Mouse (Mus musculus) limb, embryonic 10.5 days (tissue): ENCODE results near the gene Sfxn5. TPM values are rescaled to one million over a fixed set of nuclear protein-coding genes. Genes with fewer than 3 reads are reported as not detected.

Source experiments
- DNase-seq: peaks from one replicate; pipeline ENCODE4 v3.0.0-alpha.2; 2017; ENCODE audit warnings: low spot score
- H3K27ac ChIP-seq: fragments of 300-500 bp; sonication (generic); 2 replicates; pipeline ENCODE4 v1.5.1; 2016; ENCODE audit warnings: mild to moderate bottlenecking
- H3K27me3 ChIP-seq: fragments of 300-500 bp; sonication (generic); 2 replicates; pipeline ENCODE4 v1.6.1; 2016; ENCODE audit warnings: low read depth, mild to moderate bottlenecking; ENCODE audit not compliant: poor library complexity, severe bottlenecking
- H3K36me3 ChIP-seq: fragments of 300-500 bp; sonication (generic); 2 replicates; pipeline ENCODE4 v1.6.1; 2016; ENCODE audit warnings: mild to moderate bottlenecking, moderate library complexity
- H3K4me1 ChIP-seq: fragments of 300-500 bp; sonication (generic); 2 replicates; pipeline ENCODE4 v1.6.1; 2016
- H3K4me3 ChIP-seq: fragments of 300-500 bp; sonication (generic); 2 replicates; pipeline ENCODE4 v1.5.1; 2016; ENCODE audit warnings: mild to moderate bottlenecking, moderate library complexity
- H3K9me3 ChIP-seq: fragments of 300-500 bp; sonication (generic); replicated peaks from 2 replicates; pipeline ENCODE4 v1.6.1; 2016; ENCODE audit warnings: mild to moderate bottlenecking
- WGBS: fragments of 180-500 bp; shearing (Covaris S2); methylation state at CpG from one replicate; pipeline ENCODE4 v1.1.7; 2016; 5-methylcytosine and 5-hydroxymethylcytosine counted together
- polyA plus RNA-seq: library from polyadenylated mRNA; unstranded; fragments of >200 nt; fragmentation: Nextera tagmentation; extraction: Ambion mirVana; gene quantifications from 2 replicates; pipeline ENCODE4 v1.2.1, GENCODE M21; 2016

The Sfxn5 gene
- polyA plus RNA-seq, 1 experiment from 2014 or later = 6.4 TPM

GRCm38 (mm10) chr6:85316211-85316610 is 17.0 kb downstream of the Sfxn5 start:
- Histone ChIP-seq H3K9me3 (no peaks in the 10 kb centered on the region), H3K27ac (no peak overlapping the region), H3K36me3 (no peaks in the 10 kb centered on the region; the same call in 1 of the 2 replicates), H3K4me3 (no peak overlapping the region), H3K4me1 (0 out of 2 replicates have a peak, but pooled peaks cover 2% of the 10 kb centered on the region), H3K27me3 (no peaks in the 10 kb centered on the region)
- DNase-seq = no peak
- WGBS = 91% methylated on average over 2 of the region's 2 CpGs

GRCm38 (mm10) chr6:85314064-85314798 is 19.0 kb downstream of the Sfxn5 start:
- Histone ChIP-seq H3K36me3 (no peaks in the 10 kb centered on the region), H3K27me3 (no peaks in the 10 kb centered on the region), H3K4me1 (0 out of 2 replicates have a peak, but pooled peaks cover 2% of the 10 kb centered on the region), H3K27ac (no peak overlapping the region), H3K9me3 (no peaks in the 10 kb centered on the region), H3K4me3 (no peak overlapping the region)
- WGBS = 67% methylated on average over 9 of the region's 9 CpGs
- no peak for DNase-seq

GRCm38 (mm10) chr6:85307894-85308293 is 25.3 kb downstream of the Sfxn5 start:
- no peak for DNase-seq
- H3K4me1 ChIP-seq = peaks cover 5% of the 10 kb centered on the region; the same call in 1 of the 2 replicates
- 93% methylated on average over 4 of the region's 4 CpGs for WGBS
- H3K27ac ChIP-seq = no peak overlapping the region
- no peak overlapping the region for H3K4me3 ChIP-seq
- no peaks in the 10 kb centered on the region for H3K36me3 ChIP-seq
- no peaks in the 10 kb centered on the region for H3K27me3 ChIP-seq
- H3K9me3 ChIP-seq = no peaks in the 10 kb centered on the region

GRCm38 (mm10) chr6:85306375-85306774 is 26.8 kb downstream of the Sfxn5 start:
- no peaks in the 10 kb centered on the region for H3K9me3 ChIP-seq
- H3K4me1 ChIP-seq = peaks cover 12% of the 10 kb centered on the region
- DNase-seq = no peak
- no peak overlapping the region for H3K27ac ChIP-seq
- WGBS = 81% methylated on average over 3 of the region's 3 CpGs
- H3K4me3 ChIP-seq = no peak overlapping the region
- no peaks in the 10 kb centered on the region for H3K27me3 ChIP-seq
- no peaks in the 10 kb centered on the region for H3K36me3 ChIP-seq

- Histone ChIP-seq H3K27me3 (no peaks in the 10 kb centered on the region), H3K4me3 (no peak overlapping the region), H3K4me1 (peaks cover 12% of the 10 kb centered on the region), H3K36me3 (no peaks in the 10 kb centered on the region), H3K27ac (no peak overlapping the region), H3K9me3 (no peaks in the 10 kb centered on the region)
- DNase-seq = no peak
Observed at GRCm38 (mm10) chr6:85305826-85306225, 27.4 kb downstream of the Sfxn5 start.

GRCm38 (mm10) chr6:85304966-85305365 is 28.3 kb downstream of the Sfxn5 start:
- no peaks in the 10 kb centered on the region for H3K27me3 ChIP-seq
- 88% methylated on average over 5 of the region's 5 CpGs for WGBS
- no peaks in the 10 kb centered on the region for H3K9me3 ChIP-seq
- peaks cover 12% of the 10 kb centered on the region for H3K4me1 ChIP-seq
- no peaks in the 10 kb centered on the region for H3K36me3 ChIP-seq
- H3K4me3 ChIP-seq = no peak overlapping the region
- DNase-seq = no peak
- H3K27ac ChIP-seq = no peak overlapping the region

- Histone ChIP-seq H3K4me1 (peaks cover 12% of the 10 kb centered on the region), H3K9me3 (no peaks in the 10 kb centered on the region), H3K27me3 (no peaks in the 10 kb centered on the region), H3K27ac (peak overlapping the region; percentile 61; the same call in 1 of the 2 replicates), H3K36me3 (no peaks in the 10 kb centered on the region), H3K4me3 (no peak overlapping the region)
- DNase-seq = no peak
- 83% methylated on average over 3 of the region's 3 CpGs for WGBS
Observed at GRCm38 (mm10) chr6:85302326-85303055, 30.7 kb downstream of the Sfxn5 start.

- Histone ChIP-seq H3K27me3 (no peaks in the 10 kb centered on the region), H3K4me3 (no peak overlapping the region), H3K4me1 (peaks cover 22% of the 10 kb centered on the region), H3K9me3 (no peaks in the 10 kb centered on the region), H3K27ac (peak overlapping the region; percentile 37; the same call in 1 of the 2 replicates), H3K36me3 (no peaks in the 10 kb centered on the region)
- no peak for DNase-seq
- 70% methylated on average over 7 of the region's 7 CpGs for WGBS
Observed at GRCm38 (mm10) chr6:85295384-85296167, 37.6 kb downstream of the Sfxn5 start.

GRCm38 (mm10) chr6:85294004-85294379 is 39.2 kb downstream of the Sfxn5 start:
- 69% methylated on average over 5 of the region's 5 CpGs for WGBS
- Histone ChIP-seq H3K27me3 (0 out of 2 replicates have a peak, but pooled peaks cover 6% of the 10 kb centered on the region), H3K9me3 (no peaks in the 10 kb centered on the region), H3K4me3 (no peak overlapping the region), H3K4me1 (peaks cover 22% of the 10 kb centered on the region), H3K27ac (peak overlapping the region; percentile 43; the same call in 1 of the 2 replicates), H3K36me3 (no peaks in the 10 kb centered on the region)
- no peak for DNase-seq

- Histone ChIP-seq H3K4me3 (no peak overlapping the region), H3K9me3 (no peaks in the 10 kb centered on the region), H3K27ac (peak overlapping the region; percentile 43), H3K4me1 (peaks cover 22% of the 10 kb centered on the region), H3K27me3 (0 out of 2 replicates have a peak, but pooled peaks cover 6% of the 10 kb centered on the region), H3K36me3 (no peaks in the 10 kb centered on the region)
- DNase-seq = no peak
- 63% methylated on average over 10 of the region's 10 CpGs for WGBS
Observed at GRCm38 (mm10) chr6:85293255-85294003, 39.8 kb downstream of the Sfxn5 start.

GRCm38 (mm10) chr6:85290869-85291824 is 42.1 kb downstream of the Sfxn5 start:
- Histone ChIP-seq H3K27ac (no peak overlapping the region), H3K9me3 (no peaks in the 10 kb centered on the region), H3K27me3 (0 out of 2 replicates have a peak, but pooled peaks cover 6% of the 10 kb centered on the region), H3K4me1 (peaks cover 22% of the 10 kb centered on the region), H3K36me3 (no peaks in the 10 kb centered on the region), H3K4me3 (no peak overlapping the region)
- DNase-seq = no peak
- 90% methylated on average over 16 of the region's 16 CpGs for WGBS
